Mouse (Mus musculus) ES-E14 (cell line): ENCODE measurements around the gene Ywhaq. TPM values are rescaled to one million over a fixed set of nuclear protein-coding genes. Genes with fewer than 3 reads are reported as not detected.
"Not testable (repeated sequence)": the region's sequence is repeated elsewhere in the genome, so short reads cannot be mapped to it uniquely, and the experiment has no call there.

ENCODE experiments used
- DNase-seq: peaks from one replicate; pipeline ENCODE4 v3.0.0-alpha.2; 2013; ENCODE audit warnings: low read depth, low spot score
- H3K27ac ChIP-seq: 2 replicates; pipeline ENCODE4 v1.5.1; 2012; ENCODE audit warnings: low read depth, mild to moderate bottlenecking, low read length, moderate library complexity, mixed read lengths; ENCODE audit not compliant: poor library complexity, insufficient read depth, severe bottlenecking
- H3K36me3 ChIP-seq: 2 replicates; pipeline ENCODE4 v1.6.1; 2012; ENCODE audit warnings: mild to moderate bottlenecking, low read length, moderate library complexity, mixed read lengths; ENCODE audit not compliant: control insufficient read depth, poor library complexity, insufficient read depth, severe bottlenecking
- H3K4me1 ChIP-seq, 2 experiments: fragments of 150-350 bp in 1 of 2; sonication (generic) in 1 of 2; 2 replicates each; pipeline ENCODE4 v1.6.1; 2012; ENCODE audit warnings: low read length in 2 of 2, mild to moderate bottlenecking in 1 of 2, mixed read lengths in 1 of 2; ENCODE audit not compliant: control insufficient read depth in 2 of 2, insufficient read depth in 2 of 2, poor library complexity in 1 of 2
- H3K4me3 ChIP-seq, 2 experiments: fragments of 150-350 bp in 1 of 2; sonication (generic) in 1 of 2; 2 replicates each; pipeline ENCODE4 v1.5.1; 2012; ENCODE audit warnings: low read length in 2 of 2, low read depth in 1 of 2, mild to moderate bottlenecking in 1 of 2, mixed read lengths in 1 of 2; ENCODE audit not compliant: insufficient read depth in 1 of 2, poor library complexity in 1 of 2, severe bottlenecking in 1 of 2
- H3K9ac ChIP-seq: 2 replicates; pipeline ENCODE4 v1.6.1; 2012; ENCODE audit warnings: low read depth, mild to moderate bottlenecking, low read length, mixed read lengths; ENCODE audit not compliant: poor library complexity, insufficient read depth, severe bottlenecking
- H3K9me3 ChIP-seq: fragments of 150-350 bp; sonication (generic); 2 replicates; pipeline ENCODE4 v1.6.1; 2012; ENCODE audit warnings: low read depth, mild to moderate bottlenecking, low read length; ENCODE audit not compliant: control insufficient read depth, insufficient read depth
- CHD2 ChIP-seq: IDR thresholded peaks from 2 replicates; pipeline ENCODE4 v1.6.1; 2014; ENCODE audit warnings: mild to moderate bottlenecking, low read depth, low read length, inconsistent platforms
- HCFC1 ChIP-seq: IDR thresholded peaks from 2 replicates; pipeline ENCODE4 v1.6.1; 2012; ENCODE audit warnings: low read length, inconsistent platforms, borderline replicate concordance; ENCODE audit not compliant: insufficient read depth
- MAFK ChIP-seq: IDR thresholded peaks from 2 replicates; pipeline ENCODE4 v1.6.1; 2014; ENCODE audit warnings: mild to moderate bottlenecking, low read depth, low read length, inconsistent platforms; ENCODE audit not compliant: insufficient read depth
- ZC3H11A ChIP-seq: IDR thresholded peaks from 2 replicates; pipeline ENCODE4 v1.6.1; 2012; ENCODE audit warnings: low read depth, mild to moderate bottlenecking, inconsistent platforms, low read length, borderline replicate concordance
- ZNF384 ChIP-seq: IDR thresholded peaks from 2 replicates; pipeline ENCODE4 v1.6.1; 2012; ENCODE audit warnings: low read depth, low read length, inconsistent platforms
- in situ Hi-C, 2 experiments: fragments of 600-800 bp; cut with MboI; formaldehyde crosslinking; loops; one replicate each; pipeline ENCODE4 v1.15.1; 2025; ENCODE audit warnings: low sequenced_read_pairs in 2 of 2, inconsistent platforms in 1 of 2; ENCODE audit not compliant: unreplicated experiment in 2 of 2
- total RNA-seq: library from RNA; depleted of rRNA; stranded (reverse); fragments of 300-350 nt; gene quantifications from 2 replicates; pipeline ENCODE4 v1.2.3, GENCODE M21; 2012

Ywhaq gene
- total RNA-seq, 1 experiment: 596 TPM

DNA sequence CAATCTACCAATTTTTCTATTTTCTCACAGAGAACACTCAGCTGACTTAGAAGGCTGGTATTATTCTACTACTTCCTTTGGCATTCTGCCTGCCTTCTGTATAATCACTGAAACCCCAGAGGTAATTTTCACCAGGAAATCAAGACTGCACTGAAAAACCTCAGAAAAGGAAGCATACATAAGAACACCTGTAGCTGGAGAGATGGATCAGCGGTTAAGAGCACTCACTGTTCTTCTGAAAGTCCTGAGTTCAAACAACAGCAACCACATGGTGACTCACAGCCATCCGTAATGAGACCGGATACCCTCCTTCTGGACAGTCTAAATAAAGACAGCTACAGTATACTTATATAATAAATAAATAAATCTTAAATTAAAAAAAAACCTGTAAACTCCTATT, 7.8 kb downstream of the Ywhaq start:
- Histone ChIP-seq H3K9me3 (no peaks in the 10 kb centered on the region), H3K4me3 (no peak overlapping the region), H3K4me1 (peaks cover 0 to 2% of the 10 kb centered on the region in 2 experiments; a peak in 1 of 4 replicates), H3K27ac (no peak overlapping the region), H3K9ac (no peak overlapping the region), H3K36me3 (peaks cover 26% of the 10 kb centered on the region)
- TF ChIP-seq MAFK (no peak), ZC3H11A (no peak), CHD2 (no peak), HCFC1 (no peak)
- DNase-seq: no peak
- in situ Hi-C loops: no loop called here

- no peaks in the 10 kb centered on the region for H3K9me3 ChIP-seq
- H3K9ac ChIP-seq: no peak overlapping the region
- no peak for DNase-seq
- H3K4me3 ChIP-seq: no peak overlapping the region
- peaks cover 24% of the 10 kb centered on the region for H3K36me3 ChIP-seq
- peaks cover 0 to 2% of the 10 kb centered on the region in 2 experiments; a peak in 1 of 4 replicates for H3K4me1 ChIP-seq
- TF ChIP-seq CHD2: no peak
- TF ChIP-seq ZNF384: no peak
- no peak for TF ChIP-seq ZC3H11A
- no peak for TF ChIP-seq HCFC1
- TF ChIP-seq MAFK: no peak
- in situ Hi-C loops: no loop called here
- no peak overlapping the region for H3K27ac ChIP-seq
These were observed 8.6 kb downstream of the Ywhaq start for GRCm38 (mm10) chr12:21408789-21409367.

- no peak overlapping the region for H3K27ac ChIP-seq
- in situ Hi-C loops: no loop called here
- H3K4me1 ChIP-seq: peaks cover 0 to 2% of the 10 kb centered on the region in 2 experiments; a peak in 2 of 4 replicates
- peaks cover 7% of the 10 kb centered on the region for H3K36me3 ChIP-seq
- H3K9ac ChIP-seq: no peak overlapping the region
- DNase-seq: no peak
- no peaks in the 10 kb centered on the region for H3K9me3 ChIP-seq
- H3K4me3 ChIP-seq: no peak overlapping the region
- TF ChIP-seq CHD2 (no peak), ZC3H11A (no peak), ZNF384 (no peak), MAFK (peak; percentile 94), HCFC1 (no peak)
These were observed 14.7 kb downstream of the Ywhaq start for GRCm38 (mm10) chr12:21402771-21403170.

GRCm38 (mm10) chr12:21386201-21386600, 31.2 kb downstream of the Ywhaq start:
- no peak overlapping the region for H3K27ac ChIP-seq
- H3K36me3 ChIP-seq: peaks cover 7% of the 10 kb centered on the region; the same call in 1 of the 2 replicates
- H3K4me3 ChIP-seq: no peak overlapping the region
- in situ Hi-C loops: loop anchor here in 1 of 2 experiments (10.0 kb wide), 1 partner anchor 61 kb away; no protein-coding TSS in a partner anchor
- TF ChIP-seq ZC3H11A (no peak), CHD2 (no peak), ZNF384 (no peak), MAFK (no peak), HCFC1 (no peak)
- no peak for DNase-seq
- H3K9ac ChIP-seq: no peak overlapping the region
- H3K9me3 ChIP-seq: no peaks in the 10 kb centered on the region
- H3K4me1 ChIP-seq: no peaks in the 10 kb centered on the region

GRCm38 (mm10) chr12:21378765-21379346, 38.6 kb downstream of the Ywhaq start:
- H3K4me3 ChIP-seq, H3K9ac ChIP-seq, H3K9me3 ChIP-seq, DNase-seq, H3K36me3 ChIP-seq, H3K4me1 ChIP-seq, in situ Hi-C loops, H3K27ac ChIP-seq: not testable (repeated sequence)
